Comparison of ENCODE assay signal across 16 mouse cellular contexts in genomic region chr2:110114133-110114532, GRCm38 (mm10).
DNase-seq lines count a peak whose midpoint lies in the region; ATAC-seq lines count a peak whose summit lies in the region.
"Had no signal": no experiment of that assay in that cellular context is flagged by ENCODE, and none has a peak within 500 bp of the region (broad histone marks: within the 10 kb centered on the region; RNA-seq: fewer than 3 reads in every experiment).

No protein-coding gene starts in this region.

- H3K36me3 ChIP-seq in heart, embryonic 10.5 days: no peaks in the 10 kb centered on the region
- H3K36me3 ChIP-seq in embryonic facial prominence, embryonic 14.5 days (ENCODE audit: control insufficient read depth, insufficient read depth, low read length): no peaks in the 10 kb centered on the region
- no peaks in the 10 kb centered on the region for H3K36me3 ChIP-seq in embryonic facial prominence, embryonic 15.5 days
- H3K36me3 ChIP-seq: forebrain, embryonic 15.5 days had no signal

- H3K9ac ChIP-seq in embryonic facial prominence, embryonic 14.5 days (ENCODE audit: low read depth, low read length): no peak overlapping the region
- no peak overlapping the region for H3K9ac ChIP-seq in embryonic facial prominence, embryonic 15.5 days
- H3K9ac ChIP-seq: forebrain, embryonic 13.5 days; forebrain, embryonic 15.5 days; forebrain, postnatal 0 days had no signal

- H3K27ac ChIP-seq in heart, embryonic 10.5 days: no peak overlapping the region
- no peak overlapping the region for H3K27ac ChIP-seq in embryonic facial prominence, embryonic 14.5 days (replicated peaks; ENCODE audit: low read depth, low read length)
- peak overlapping the region; percentile 66 for H3K27ac ChIP-seq in embryonic facial prominence, embryonic 15.5 days (replicated peaks)
- H3K27ac ChIP-seq: forebrain, embryonic 13.5 days; forebrain, embryonic 15.5 days had no signal

- no peaks in the 10 kb centered on the region for H3K9me3 ChIP-seq in heart, embryonic 10.5 days
- no peaks in the 10 kb centered on the region for H3K9me3 ChIP-seq in embryonic facial prominence, embryonic 14.5 days (ENCODE audit: control insufficient read depth, low read length)
- H3K9me3 ChIP-seq in embryonic facial prominence, embryonic 15.5 days (replicated peaks): no peaks in the 10 kb centered on the region
- H3K9me3 ChIP-seq: forebrain, embryonic 13.5 days; forebrain, embryonic 15.5 days had no signal

- DNase-seq in heart, adult 11 months: peak; percentile 68
- no peak for DNase-seq in heart, embryonic 10.5 days (ENCODE audit: low spot score)
- DNase-seq in embryonic facial prominence, embryonic 14.5 days (ENCODE audit: low spot score): peak; percentile 69
- no peak for DNase-seq in adipocyte (ENCODE audit: low spot score)
- DNase-seq in adrenal gland, postnatal 10 days: no peak
- DNase-seq: adrenal gland, adult 8-10 months; adrenal gland, postnatal 25 days; cerebellum, adult 11 months; cerebellum, adult 18-20 months; cerebellum, adult 9-10 months; cerebellum, postnatal 10 days; cerebellum, postnatal 25 days; forebrain, postnatal 0 days had no signal

- no peak; the same call in 1 of the 2 replicates for ATAC-seq in embryonic facial prominence, embryonic 14.5 days (ENCODE audit: low read depth)
- peak; percentile 72 for ATAC-seq in embryonic facial prominence, embryonic 15.5 days (ENCODE audit: insufficient number of reproducible peaks, low FRiP score, low TSS enrichment, low read depth)
- ATAC-seq: forebrain, embryonic 13.5 days; forebrain, embryonic 15.5 days; forebrain, postnatal 0 days had no signal

- WGBS in heart, embryonic 10.5 days: 81% methylated on average over 3 of the region's 3 CpGs
- 53% methylated on average over 3 of the region's 3 CpGs for whole genome bisulfite sequencing in embryonic facial prominence, embryonic 14.5 days
- 39% methylated on average over 3 of the region's 3 CpGs for WGBS in embryonic facial prominence, embryonic 15.5 days

- H3K4me1 ChIP-seq in heart, embryonic 10.5 days: no peaks in the 10 kb centered on the region
- no peaks in the 10 kb centered on the region for H3K4me1 ChIP-seq in embryonic facial prominence, embryonic 14.5 days (ENCODE audit: control insufficient read depth, insufficient read depth, low read length)
- no peaks in the 10 kb centered on the region for H3K4me1 ChIP-seq in embryonic facial prominence, embryonic 15.5 days
- H3K4me1 ChIP-seq: forebrain, embryonic 13.5 days; forebrain, embryonic 15.5 days had no signal

- H3K4me3 ChIP-seq in heart, embryonic 10.5 days: no peak overlapping the region
- no peak overlapping the region for H3K4me3 ChIP-seq in embryonic facial prominence, embryonic 14.5 days (ENCODE audit: low read depth, low read length)
- no peak overlapping the region for H3K4me3 ChIP-seq in embryonic facial prominence, embryonic 15.5 days (replicated peaks)
- H3K4me3 ChIP-seq: forebrain, embryonic 13.5 days; forebrain, embryonic 15.5 days had no signal

- H3K4me2 ChIP-seq in embryonic facial prominence, embryonic 14.5 days (ENCODE audit: low read depth, low read length): no peak overlapping the region
- no peak overlapping the region for H3K4me2 ChIP-seq in embryonic facial prominence, embryonic 15.5 days (replicated peaks)
- H3K4me2 ChIP-seq: forebrain, embryonic 13.5 days; forebrain, embryonic 15.5 days had no signal

- H3K27me3 ChIP-seq in heart, embryonic 10.5 days (ENCODE audit: insufficient read depth, poor library complexity, severe bottlenecking): no peaks in the 10 kb centered on the region
- no peaks in the 10 kb centered on the region for H3K27me3 ChIP-seq in embryonic facial prominence, embryonic 14.5 days (replicated peaks; ENCODE audit: control insufficient read depth, insufficient read depth, low read length)
- no peaks in the 10 kb centered on the region for H3K27me3 ChIP-seq in embryonic facial prominence, embryonic 15.5 days
- H3K27me3 ChIP-seq: forebrain, embryonic 13.5 days; forebrain, embryonic 15.5 days had no signal

Comparison
In these comparisons a context has a peak if more than half of its experiments do, and no peak if none do; other contexts are left out.
1. DNase-seq: peak in heart, adult 11 months (single experiment) and embryonic facial prominence, embryonic 14.5 days (single experiment); none in heart, embryonic 10.5 days (single experiment), adipocyte (single experiment) and adrenal gland, postnatal 10 days (single experiment).